In the genomic region with DNA sequence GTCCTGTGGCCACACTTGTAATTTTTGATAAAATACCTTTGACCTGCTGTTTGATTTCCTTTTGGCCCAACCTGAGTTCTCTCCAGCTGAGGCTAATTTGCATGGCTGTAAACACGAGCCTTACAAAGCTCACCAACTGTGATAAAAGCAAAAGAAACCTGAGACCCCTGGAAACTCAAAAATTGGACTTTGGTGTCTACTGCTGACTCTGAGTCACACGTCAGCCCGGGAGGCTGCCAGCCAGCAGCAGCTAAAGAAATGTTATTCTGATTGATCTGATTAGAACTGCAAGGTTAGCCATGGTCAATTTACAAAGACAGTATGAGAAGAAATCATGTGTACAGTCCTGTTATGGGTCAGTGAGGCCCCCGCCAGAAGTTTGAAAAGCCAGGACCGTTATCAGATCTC, we compare ENCODE assay signal across 12 mouse cellular contexts.
DNase-seq lines count a peak whose midpoint lies in the region; ATAC-seq lines count a peak whose summit lies in the region.
"Had no signal": no experiment of that assay in that cellular context is flagged by ENCODE, and none has a peak within 500 bp of the region (broad histone marks: within the 10 kb centered on the region; RNA-seq: fewer than 3 reads in every experiment).

No protein-coding gene starts in this region.

- H3K4me3 ChIP-seq in limb, embryonic 10.5 days, result no peak overlapping the region
- H3K4me3 ChIP-seq: hindbrain, embryonic 15.5 days; limb, embryonic 13.5 days; midbrain, embryonic 12.5 days had no signal

- DNase-seq in ES-CJ7 (ENCODE audit: low read depth, low spot score), result peak; percentile 5
- DNase-seq in R1 (ENCODE audit: low read depth, low spot score), result peak; percentile 49
- peak; percentile 60 for DNase-seq in hindlimb bud, embryonic 11.5 days (ENCODE audit: extremely low spot score, low read depth, low spot score)
- no peak for DNase-seq in limb, embryonic 10.5 days (ENCODE audit: low spot score)
- no peak for DNase-seq in thymus, postnatal 14 days
- no peak for DNase-seq in right cerebral cortex, adult 2 months (ENCODE audit: low spot score in 2 of 2)
- DNase-seq: layer of hippocampus, adult 9-11 months had no signal

- H3K4me1 ChIP-seq in limb, embryonic 10.5 days, result peaks cover 40% of the 10 kb centered on the region

- peak overlapping the region; percentile 78 for H3K27ac ChIP-seq in limb, embryonic 10.5 days
- H3K27ac ChIP-seq: hindbrain, embryonic 15.5 days; limb, embryonic 13.5 days; midbrain, embryonic 12.5 days had no signal

- no peaks in the 10 kb centered on the region for H3K9me3 ChIP-seq in limb, embryonic 10.5 days (replicated peaks)
- H3K9me3 ChIP-seq: hindbrain, embryonic 15.5 days; limb, embryonic 13.5 days; midbrain, embryonic 12.5 days had no signal

- ATAC-seq in activated CD4-positive, CD25-positive, alpha-beta regulatory T cell, adult 4 months, result no peak
- ATAC-seq: lung, postnatal 0 days had no signal

- H3K36me3 ChIP-seq in limb, embryonic 10.5 days, result no peaks in the 10 kb centered on the region
- H3K36me3 ChIP-seq: hindbrain, embryonic 15.5 days; limb, embryonic 13.5 days; midbrain, embryonic 12.5 days had no signal

- 12% methylated on average over 5 of the region's 5 CpGs for WGBS in limb, embryonic 10.5 days

- no peaks in the 10 kb centered on the region for H3K27me3 ChIP-seq in limb, embryonic 10.5 days (ENCODE audit: low read depth, poor library complexity, severe bottlenecking)
- H3K27me3 ChIP-seq: hindbrain, embryonic 15.5 days; limb, embryonic 13.5 days had no signal

Comparison
In these comparisons a context has a peak if more than half of its experiments do, and no peak if none do; other contexts are left out.
1. DNase-seq: peak in ES-CJ7 (single experiment), R1 (single experiment) and hindlimb bud, embryonic 11.5 days (single experiment); none in limb, embryonic 10.5 days (single experiment), thymus, postnatal 14 days (single experiment) and right cerebral cortex, adult 2 months (0 of 2).